Mouse (Mus musculus) neural tube, postnatal 0 days (tissue): Measurements from ENCODE around the gene Ankrd42. TPM values are rescaled to one million over a fixed set of nuclear protein-coding genes. Genes with fewer than 3 reads are reported as not detected.

Source experiments
- polyA plus RNA-seq: library from polyadenylated mRNA; unstranded; fragments of >200 nt; fragmentation: Nextera tagmentation; extraction: Ambion mirVana; gene quantifications from 2 replicates; pipeline ENCODE4 v1.2.1, GENCODE M21; 2015

Gene Ankrd42
- 17.5 and 19.8 TPM in 2 replicates for polyA plus RNA-seq

DNA sequence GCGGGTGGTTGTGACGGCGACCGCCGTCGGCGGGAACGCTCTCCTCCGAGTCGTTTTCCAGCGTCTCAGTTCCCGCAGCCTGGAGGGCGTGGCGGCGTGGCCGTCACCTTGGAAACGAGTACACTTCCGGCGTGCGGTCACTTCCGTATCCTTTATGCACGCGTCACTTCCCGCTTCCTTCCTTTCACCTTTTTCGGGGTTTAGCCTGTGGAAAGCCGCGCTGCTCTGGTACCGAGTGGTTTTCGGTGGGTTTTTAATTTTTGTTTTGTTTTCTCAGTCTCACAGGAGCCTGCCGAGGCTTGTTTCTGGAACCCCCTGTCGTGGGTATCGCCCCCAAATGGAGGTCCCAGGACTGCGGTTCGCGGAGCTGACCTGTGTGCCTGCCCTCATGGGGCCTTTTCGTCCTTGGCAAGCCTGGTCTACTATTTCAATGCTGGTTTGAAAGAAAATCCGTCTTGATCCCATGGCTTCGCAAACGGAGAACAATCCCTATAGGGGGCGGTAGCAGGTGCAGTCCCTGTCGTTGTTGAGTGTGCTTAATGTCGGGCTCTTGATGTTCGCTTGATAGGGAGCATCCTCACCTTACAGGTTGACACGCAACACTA is at the start of gene Ankrd42:
Gene Ankrd42 (minus strand): TSS at position 122 of the 605 bp plus-strand sequence.

DNA sequence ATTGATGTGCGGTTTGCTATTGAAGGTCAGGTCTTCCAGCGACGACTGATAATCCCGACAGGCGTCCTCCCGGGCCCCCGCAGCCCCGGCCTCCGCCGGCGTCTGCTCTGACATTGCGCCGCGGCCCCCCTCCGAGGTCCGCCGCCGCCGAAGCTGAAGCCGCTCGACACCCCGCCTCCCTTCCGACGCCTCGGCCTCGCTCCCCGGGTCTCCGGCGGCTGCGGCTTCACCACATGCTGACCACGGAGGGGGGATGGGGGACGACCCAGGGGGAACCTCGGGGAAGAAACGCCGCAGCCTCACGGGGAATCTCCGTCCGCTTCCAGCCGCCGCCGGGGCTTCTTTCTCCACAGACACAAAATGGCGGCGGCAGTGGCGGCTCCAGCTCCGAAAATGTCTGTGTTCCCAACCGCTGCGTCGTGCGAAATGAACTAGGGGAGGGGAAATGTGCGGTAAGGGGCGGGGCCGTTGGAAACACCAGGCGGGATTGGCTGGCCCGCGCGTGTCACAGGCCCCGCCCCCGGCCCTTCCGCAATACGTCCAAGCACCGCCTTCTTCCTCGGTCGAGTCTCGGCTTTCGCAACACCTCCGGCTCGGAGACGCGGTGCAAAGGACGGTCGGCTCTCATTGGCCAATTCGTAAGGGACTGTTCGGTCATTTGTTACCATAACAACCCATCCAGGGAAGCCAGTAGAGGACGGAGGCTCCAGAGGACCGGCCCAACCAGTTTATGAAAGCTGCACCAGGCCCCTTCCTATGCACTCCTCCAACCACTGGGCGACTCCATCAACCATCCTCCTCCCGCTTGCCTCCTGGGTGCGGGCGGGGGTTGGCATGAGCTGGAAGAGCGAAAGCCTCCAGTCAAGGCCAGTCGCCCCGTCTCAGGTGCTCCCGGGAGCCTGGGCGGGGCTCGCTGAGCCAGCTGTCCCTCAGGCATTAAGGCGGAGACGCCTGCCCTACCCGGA is 32.8 kb upstream of the Ankrd42 start, which contains the start of gene Pcf11:
Gene Pcf11 (minus strand): TSS at position 428 of the 965 bp plus-strand sequence.

GRCm38 (mm10) chr7:92560986-92561876 is 75.7 kb downstream of the Ankrd42 start, which contains the start of gene Ccdc90b:
Ccdc90b (plus strand) TSS chr7:92561149.

Other genes starting within 250 kb of the Ankrd42 start
- gene Ccdc90b, start 76.0 kb downstream of the Ankrd42 start, polyA plus RNA-seq, result 42.8 and 49.5 TPM in 2 replicates
- 15.8 and 16.4 TPM in 2 replicates for gene Pcf11, start 32.8 kb upstream of the Ankrd42 start, polyA plus RNA-seq
- 20.8 and 21.5 TPM in 2 replicates for gene Rab30, start 104.5 kb upstream of the Ankrd42 start, polyA plus RNA-seq
- 2.1 and 2.3 TPM in 2 replicates for gene Ddias, start 237.1 kb upstream of the Ankrd42 start, polyA plus RNA-seq
- 14.7 and 16.7 TPM in 2 replicates for gene Prcp, start 237.3 kb upstream of the Ankrd42 start, polyA plus RNA-seq